Mouse (Mus musculus) neutrophil, adult 5-6 weeks (primary cell): ENCODE results near the gene Hoxa11. TPM values are rescaled to one million over a fixed set of nuclear protein-coding genes. Genes with fewer than 3 reads are reported as not detected.

Source experiments
- ATAC-seq: fragments of 151-379, 151-347 bp; 2 replicates; pipeline ENCODE4 v1.8.0; 2017; ENCODE audit warnings: mild to moderate bottlenecking, moderate TSS enrichment; ENCODE audit not compliant: insufficient number of reproducible peaks, poor library complexity, low FRiP score, severe bottlenecking; ENCODE audit errors: extremely low read depth
- total RNA-seq: library from RNA; stranded (forward); fragments of 200-1000 nt; gene quantifications from 2 replicates; pipeline ENCODE4 v1.2.3, GENCODE M21; 2017

The Hoxa11 gene
- total RNA-seq = not detected in 2 replicates

DNA sequence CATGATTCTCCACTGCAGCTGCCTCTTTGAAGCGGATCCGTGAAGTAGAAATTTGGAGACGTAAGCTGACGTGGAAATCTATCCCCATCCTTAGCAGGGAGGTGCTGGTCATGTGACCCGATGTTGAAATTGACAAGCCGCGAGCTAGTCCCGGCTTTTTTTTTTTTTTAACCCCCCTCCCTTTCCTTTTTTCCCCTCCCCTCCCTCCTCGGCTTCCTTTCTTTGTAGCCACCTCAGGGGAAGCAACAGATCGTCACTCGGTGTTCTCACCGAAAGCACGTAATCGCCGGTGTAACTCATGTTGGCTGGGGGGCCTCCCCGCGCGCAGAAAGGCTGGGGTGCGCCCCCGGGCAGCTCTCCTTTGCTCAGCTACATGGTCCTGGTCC lies at the start of gene Hoxa11:
Hoxa11 (minus strand) TSS at position 54 of the 386 bp plus-strand sequence.
- ATAC-seq = no peak

DNA sequence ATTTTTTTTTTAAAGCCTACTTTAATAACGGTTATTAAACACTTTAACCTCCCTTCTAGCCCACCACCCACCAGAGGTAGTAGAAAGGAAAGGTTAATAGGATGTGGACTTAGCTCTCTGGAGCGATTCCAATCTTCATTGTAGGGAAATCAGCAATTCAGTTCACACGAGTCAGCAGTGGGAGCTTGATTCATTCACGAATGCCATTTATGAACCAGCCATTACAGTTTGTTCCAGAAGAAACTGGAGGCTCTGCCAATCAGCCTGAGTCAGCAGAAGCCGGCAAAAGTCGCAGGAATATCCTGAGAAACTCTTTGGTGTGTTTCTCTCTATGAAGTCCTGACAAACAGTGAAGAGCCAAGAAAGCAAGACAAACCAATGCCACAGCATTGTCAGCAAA lies 49.0 kb upstream of the Hoxa11 start:
- ATAC-seq = no peak

DNA sequence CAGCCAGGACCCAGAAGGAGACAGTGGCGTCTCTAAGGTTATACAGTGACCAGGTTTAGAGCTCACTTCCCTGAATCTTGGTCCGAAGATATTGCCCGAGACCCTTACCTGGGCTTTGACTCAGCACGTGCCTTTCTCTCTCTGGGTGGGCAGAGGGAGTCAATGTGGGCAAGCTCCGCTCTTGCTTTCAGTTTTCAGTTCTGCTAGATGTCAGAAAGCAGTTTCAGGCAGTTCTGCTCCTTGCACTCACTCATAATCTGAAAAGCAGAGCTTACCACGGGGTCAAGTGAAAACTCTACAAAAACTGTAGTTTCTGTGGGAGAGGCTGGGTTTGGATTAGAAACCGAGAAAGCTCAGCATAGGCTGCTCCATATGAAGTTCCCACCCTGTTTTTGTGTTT lies 46.7 kb upstream of the Hoxa11 start:
- no peak for ATAC-seq

DNA sequence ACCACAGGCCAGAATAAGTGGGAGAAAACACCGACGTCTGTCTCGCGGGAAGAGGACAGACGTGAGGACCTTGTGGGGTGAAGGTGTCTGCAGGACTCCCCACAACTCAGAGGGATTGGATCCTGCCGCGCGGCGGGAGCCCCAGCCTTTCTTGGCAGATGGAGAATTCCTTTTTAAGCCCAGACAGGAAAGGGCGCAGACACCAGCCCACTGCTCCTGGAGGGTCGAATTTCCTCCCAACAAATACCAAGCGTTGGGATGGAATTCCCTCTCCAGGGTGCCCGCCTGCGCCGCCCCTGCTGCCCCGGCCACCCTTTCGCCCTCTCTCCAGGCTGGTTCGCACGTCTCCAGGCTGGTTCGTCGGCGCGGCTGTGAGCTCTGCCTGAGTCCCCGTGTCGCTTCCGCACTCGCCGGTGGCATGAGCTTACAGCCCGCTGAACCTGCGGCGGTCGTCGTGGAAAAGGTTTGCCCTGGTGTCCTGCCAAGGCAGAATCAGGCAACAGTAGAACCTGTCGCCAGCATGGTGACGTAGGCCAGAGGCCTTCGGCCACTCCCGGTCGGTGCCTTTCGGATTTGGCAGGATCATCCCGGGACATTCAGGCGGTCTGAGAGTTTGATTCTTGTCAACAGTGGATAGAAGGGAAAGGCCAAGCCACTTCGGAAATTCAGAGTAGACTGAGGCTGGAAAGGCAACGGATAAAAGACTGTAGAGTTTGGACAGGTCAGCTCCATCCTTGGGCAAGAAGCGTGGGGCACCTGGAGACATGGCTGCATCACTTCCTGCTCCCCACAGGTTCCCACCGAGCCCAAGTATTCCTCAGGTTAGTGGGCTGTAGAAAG lies 45.6 kb upstream of the Hoxa11 start:
- ATAC-seq = no peak

DNA sequence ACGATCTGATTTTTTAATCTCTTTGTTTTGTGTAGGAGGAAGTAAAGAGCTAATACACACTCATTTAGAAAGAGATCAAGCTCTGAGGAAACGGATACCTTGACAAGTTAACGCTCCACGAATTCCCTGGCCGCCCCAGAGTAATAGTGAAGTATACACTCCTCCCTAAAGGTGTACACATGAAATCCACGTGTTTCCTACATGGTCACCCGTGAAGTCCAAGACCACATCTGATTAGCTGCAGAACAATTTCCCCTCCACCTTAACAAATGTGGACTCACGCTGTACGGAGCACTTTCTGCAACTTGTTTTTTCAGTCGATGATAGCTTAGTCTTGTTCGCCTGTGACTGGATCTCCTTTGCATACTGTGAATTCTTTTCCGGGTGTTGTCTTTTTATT lies 44.6 kb upstream of the Hoxa11 start:
- no peak for ATAC-seq

DNA sequence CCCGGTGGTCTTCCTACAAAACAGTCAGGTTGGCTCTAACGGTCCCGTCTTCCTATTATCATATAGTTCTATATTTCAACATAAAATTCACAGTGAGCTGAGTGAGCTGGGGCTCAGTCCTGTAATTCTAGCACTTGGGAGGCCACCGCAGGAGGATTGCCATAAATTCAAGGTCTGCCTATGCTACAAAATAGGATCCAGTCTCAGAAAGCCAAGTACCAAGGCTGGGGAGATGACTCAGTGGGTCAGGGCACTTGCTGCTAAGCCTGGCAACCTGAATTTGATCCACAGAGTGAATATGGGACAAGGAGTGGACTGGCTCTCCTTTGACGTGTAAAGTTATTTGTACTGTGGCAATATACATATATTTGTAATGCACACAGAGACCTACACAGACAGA lies 38.3 kb upstream of the Hoxa11 start:
- no peak for ATAC-seq

DNA sequence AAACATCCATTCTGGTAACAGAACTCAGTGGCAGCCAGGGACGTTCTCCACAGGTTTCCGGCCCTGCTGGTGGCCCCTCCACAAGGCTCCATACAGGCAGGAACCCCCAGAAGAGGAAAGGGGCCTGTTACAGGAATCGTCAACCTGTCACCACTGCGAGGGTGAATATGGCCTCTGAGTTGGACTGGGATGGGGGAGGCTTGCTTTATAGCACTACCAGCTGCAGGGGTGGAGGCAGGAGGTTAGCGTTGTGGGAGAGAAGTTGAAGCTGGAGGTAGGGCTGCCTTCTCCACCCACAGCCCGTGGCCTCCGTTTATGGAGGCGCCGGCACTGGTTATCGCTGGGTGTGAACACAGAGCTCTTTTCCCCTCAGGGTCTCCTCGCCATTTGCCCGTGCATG lies 35.5 kb upstream of the Hoxa11 start:
- ATAC-seq = 0 out of 2 replicates have a peak, but pooled peaks have one; percentile 13

DNA sequence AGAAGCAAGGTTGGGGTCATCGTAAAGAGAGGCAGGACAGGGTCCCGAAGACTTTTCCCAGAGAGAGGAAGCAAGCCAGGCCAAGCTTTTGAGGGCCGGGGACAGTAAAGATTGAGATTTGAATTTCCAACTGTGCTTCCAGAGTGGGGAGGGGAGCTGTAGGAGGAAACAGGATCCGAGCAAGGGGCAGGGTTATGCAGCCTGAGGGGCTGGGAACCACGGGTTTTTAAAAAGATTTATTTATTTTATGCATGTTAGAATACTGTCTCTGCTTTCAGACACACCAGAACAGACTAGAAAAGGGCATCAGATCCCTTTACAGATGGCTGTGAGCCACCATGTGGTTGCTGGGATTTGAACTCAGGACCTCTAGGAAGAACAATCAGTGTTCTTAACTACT lies 31.3 kb upstream of the Hoxa11 start:
- ATAC-seq = no peak

DNA sequence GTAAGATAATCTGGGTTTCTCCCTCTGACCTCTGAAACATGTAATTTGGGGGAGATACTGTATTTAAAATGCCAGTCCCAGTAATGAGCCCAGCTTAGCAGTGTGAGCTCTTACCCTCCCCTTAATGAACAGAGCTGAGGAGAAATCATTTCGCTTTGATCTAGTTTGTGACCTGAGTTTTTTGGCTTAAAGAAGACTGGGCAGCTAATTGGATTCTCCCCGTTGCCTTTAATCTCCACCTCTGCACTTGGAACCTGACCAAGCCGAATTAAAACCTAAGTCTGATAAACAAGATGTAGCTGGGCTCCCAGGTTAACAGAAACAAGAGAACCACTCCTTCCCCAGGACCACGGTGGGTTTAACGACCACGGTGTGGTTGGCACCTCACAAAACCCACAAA lies 30.8 kb upstream of the Hoxa11 start:
- no peak for ATAC-seq

DNA sequence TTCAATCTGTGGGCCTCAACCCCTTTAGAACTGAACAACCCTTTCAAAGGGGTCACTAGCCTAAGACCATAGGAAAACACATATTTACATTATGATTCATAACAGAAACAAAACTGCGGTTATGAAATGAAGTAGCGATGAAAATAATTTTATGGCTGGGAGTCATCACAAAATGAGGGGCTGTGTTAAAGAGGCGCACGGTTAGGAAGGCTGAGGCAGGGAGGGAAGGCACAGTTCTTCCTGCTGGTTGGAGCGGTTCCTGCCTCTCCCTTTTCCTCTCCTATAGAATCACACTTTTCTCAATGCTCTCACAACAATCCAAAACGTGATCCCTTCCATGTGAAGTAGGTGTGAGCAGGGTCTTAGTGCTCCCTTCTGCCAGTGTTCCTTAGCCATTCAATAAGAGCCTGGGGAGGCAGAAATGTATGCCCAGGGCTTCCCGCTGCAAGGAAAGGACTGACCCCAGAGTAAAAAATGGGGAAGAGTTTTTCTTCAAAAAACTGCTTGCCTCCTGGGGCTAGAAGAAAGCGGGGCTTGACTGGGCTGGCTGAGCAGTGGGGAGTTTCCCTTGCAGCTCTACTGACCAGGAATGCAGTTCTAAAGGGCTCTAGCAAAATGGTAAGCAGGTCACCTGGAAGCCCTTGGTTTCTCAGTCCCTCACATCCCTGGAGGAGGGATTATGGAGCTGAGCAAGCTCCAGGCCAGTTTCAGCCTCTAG lies 30.1 kb upstream of the Hoxa11 start:
- ATAC-seq = no peak

DNA sequence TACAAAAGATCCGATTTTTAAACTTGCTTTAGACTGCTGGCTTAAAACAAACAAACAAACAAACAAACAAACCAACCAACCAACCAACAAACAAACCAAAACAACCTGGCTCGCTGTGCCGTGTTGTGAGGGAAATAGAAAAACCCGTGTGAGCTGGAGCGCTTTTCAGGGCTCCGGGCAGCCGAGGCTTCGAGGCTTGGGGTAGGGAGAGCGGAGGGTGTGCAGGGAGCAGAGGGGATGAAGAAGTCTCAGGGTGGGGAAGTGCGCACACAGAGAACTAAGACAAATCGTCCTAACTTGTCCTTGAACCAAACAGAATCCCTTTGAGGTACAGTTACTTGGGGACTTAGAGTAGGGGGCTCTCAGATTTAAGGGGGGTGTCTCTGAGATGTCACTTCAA lies 29.0 kb upstream of the Hoxa11 start:
- ATAC-seq = no peak

DNA sequence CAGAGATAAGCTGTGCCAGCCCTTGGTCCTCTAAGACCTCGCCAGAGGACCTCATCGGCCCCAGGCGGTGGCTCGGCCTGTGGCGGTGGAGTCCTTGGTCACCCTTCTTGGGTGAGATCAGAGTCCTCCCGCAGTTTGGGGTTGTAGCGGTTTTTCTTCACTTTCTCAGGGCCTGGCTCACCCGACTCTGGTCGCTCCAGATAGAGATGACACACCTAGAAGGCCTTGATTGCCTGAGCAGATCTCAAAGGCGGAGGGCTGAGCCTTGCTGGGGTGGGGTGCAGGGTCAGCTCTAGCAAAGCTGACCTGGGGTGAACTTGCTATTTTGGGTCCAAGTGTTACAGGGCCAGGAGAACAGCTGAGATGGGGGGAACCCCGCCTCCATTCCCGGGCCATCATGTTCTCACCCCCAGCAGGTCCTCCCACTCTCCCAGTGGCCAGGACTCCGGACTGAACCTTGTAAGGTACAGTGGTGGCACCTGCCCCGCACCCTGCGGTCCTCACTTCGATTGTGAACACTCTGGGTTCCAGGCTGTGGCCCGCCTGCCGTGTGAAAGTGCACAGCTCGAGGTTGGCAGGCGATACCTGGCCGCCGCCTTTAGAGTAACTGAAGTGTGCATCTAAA lies 28.2 kb upstream of the Hoxa11 start:
- ATAC-seq = no peak; the same call in 1 of the 2 replicates

DNA sequence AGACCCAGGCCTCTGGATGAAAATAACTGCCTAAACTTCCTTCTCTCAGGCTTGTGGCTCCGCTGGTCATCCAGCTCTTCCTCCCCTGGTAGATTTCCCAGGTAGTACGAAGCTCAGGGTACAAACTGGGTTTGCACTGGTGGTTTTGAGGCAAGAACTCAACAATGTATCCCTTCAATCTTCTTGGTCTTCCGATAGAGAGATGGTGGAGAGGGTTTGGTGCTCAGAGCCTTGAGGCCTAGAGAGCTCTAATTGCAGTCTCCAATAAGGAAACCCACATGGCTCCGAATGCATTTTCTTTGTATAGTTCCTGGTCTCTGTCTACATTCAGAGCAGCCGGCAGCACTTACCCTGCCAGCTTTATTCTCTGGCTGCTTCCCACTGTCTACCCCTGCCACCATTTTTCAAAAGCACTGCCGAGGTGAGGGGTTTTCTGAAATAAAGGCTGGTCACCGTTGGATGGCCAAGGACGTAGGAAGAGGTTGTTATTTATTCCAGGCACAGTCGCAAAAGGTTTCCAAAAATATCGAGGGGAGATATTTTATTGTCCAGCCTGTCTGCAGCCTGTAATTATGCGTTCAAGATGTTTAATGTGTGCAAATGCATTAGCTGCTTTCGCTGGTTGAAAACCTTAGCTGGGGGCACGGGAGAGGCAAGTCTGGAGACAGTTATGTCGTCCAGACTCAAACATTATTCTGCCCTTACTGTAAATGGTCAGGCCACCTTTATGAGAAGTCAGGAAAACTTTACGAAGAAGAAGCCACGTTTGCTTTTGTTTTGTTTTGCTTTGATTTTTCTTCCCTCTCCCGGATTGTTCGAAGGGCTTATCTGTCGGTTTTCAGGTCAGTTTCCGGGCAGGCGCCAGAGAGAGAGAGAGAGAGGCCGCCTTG lies 27.4 kb upstream of the Hoxa11 start:
- no peak for ATAC-seq

DNA sequence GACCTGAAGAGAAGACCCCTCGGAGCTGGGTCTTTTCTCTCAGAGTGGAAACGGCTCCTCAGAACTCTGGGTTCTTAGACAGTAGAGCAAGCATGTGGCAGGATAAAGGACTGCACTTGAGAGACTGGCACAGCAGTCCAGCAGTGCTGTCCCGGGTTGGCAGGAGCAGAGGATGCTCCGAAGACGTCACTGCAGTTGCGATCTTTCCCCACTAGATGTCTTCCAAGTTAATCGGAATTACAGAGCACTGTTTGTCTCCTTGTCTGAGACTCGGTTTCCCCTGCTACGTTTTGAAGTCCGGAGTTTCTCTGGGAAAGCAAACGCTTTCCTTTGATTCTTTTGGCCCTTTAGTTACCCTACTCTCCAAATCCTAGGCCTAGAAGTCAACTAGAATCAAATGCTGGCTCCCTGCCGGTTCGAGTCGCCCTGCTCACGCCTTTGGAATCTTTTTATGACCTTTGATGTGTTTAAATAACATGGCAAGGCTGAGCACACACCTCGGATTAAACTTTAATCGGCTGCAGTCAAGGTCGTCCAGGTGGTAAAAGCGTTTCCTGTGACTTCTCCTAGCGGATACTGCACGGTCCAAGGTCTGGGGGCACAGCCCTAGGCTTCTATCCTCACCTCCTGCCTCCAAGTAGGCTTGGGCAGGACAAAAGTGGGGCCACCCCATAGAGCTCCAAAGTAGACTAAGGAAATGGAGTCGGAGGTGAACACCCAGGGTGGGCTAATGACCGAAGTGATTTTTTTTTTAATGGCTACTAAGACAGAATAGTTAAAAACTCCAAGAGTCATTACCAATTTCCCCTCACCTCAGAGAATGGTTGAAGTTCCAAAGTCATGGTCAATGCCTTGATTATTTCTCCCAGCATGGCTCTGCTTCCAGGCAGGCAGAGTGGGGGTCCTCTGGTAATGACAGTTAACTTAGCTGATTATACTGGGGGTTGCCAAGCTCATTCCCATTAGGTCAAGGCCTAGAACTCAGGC lies 25.2 kb upstream of the Hoxa11 start:
- ATAC-seq = no peak

DNA sequence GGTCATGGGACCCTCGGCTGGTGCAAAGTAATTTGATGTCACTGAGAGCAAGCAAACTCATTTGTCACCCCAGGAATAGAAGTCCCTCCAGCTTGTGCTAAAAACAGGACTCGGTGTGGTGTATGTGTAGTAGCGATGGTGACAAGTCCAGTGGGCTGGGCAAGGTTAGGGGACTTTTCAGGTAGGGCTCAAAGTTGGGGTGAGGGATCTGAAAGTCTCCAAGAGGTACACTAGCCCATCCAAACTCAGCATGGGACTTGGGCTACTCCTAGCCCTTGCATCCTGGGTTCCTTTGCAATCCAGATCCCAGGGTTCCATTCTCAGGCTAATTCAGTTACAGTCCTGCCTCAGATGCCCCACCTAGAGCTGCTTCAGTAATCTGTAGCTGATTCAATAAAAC lies 23.1 kb upstream of the Hoxa11 start:
- no peak for ATAC-seq

DNA sequence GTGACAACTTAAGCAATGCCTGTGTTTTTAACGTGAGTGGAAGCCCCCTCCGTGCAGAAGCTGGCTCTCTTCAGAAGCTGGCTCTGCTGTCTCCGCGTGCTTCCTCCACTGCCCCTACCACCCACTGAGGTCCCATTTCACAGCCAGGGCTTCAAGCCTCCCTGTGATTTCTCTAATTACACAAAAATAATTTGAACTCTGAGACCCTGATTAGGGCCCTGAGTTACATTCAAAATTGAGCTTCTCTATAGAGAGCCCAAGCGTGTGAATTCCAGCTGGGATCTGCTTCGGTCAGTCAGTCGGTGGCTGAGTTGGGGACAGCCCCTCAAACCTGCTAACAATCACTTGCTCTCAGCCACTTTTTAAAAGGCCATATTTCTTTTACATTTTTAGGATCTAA lies 22.7 kb upstream of the Hoxa11 start:
- ATAC-seq = no peak

DNA sequence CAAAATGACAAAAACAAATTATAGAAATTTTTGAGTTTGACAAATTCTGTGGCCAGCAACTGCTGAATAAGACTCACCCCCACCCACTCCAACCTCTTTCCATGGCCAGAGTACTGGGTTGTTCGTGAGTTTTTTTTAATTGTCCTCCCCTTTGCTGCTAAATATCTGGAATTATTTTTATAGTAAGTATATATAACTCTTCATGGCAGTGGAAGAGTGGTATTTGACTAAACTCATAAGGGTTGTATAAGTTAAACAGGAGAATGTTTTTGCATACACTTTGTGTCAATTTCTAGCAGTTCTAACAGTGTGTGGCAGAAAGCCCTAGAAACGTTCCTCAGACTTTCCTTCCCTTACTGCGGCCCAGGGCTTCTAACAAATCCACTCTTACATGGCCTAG lies 22.1 kb upstream of the Hoxa11 start:
- no peak for ATAC-seq

DNA sequence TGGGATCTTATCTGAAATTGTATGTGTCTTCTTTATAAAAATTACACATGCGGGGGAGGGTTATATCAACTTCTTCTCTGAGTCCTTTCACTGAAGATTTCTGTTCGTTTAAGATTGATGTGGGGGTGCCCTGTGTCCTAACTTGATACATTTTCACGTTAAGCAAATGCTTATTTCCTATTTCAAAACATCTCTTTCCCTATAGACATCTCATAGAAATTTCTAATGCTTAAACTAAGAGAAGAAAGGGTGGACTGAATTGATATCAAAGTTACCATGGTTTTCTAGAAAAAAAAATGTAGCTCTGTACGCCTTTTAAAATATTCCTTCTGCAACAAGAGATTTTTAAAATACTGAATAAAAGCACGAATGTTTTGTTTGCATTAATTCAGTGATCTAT lies 21.6 kb upstream of the Hoxa11 start:
- ATAC-seq = no peak
